ENCODE assay signal across 8 mouse cellular contexts in genomic region chrX:160137177-160137860, GRCm38 (mm10). TPM values are rescaled to one million over a fixed set of nuclear protein-coding genes. Genes with fewer than 3 reads are reported as not detected.
DNase-seq lines count a peak whose midpoint lies in the region; ATAC-seq and TF ChIP-seq lines count a peak whose summit lies in the region.

No protein-coding gene starts in this region.

- peak overlapping the region; percentile 67 for H3K4me2 ChIP-seq in embryonic facial prominence, embryonic 14.5 days (ENCODE audit: low read depth, low read length)
- peak overlapping the region; percentile 67 for H3K4me2 ChIP-seq in hindbrain, postnatal 0 days (ENCODE audit: low read depth, low read length)

- H3K27ac ChIP-seq in embryonic facial prominence, embryonic 14.5 days (replicated peaks; ENCODE audit: low read depth, low read length): peak overlapping the region; percentile 94
- peak overlapping the region; percentile 79 for H3K27ac ChIP-seq in hindbrain, postnatal 0 days

- no peak for TF ChIP-seq CTCF in hindbrain, postnatal 0 days (IDR thresholded peaks at IDR 0.05; ENCODE audit: low read depth)

- H3K36me3 ChIP-seq in embryonic facial prominence, embryonic 14.5 days (ENCODE audit: control insufficient read depth, insufficient read depth, low read length): no peaks in the 10 kb centered on the region
- H3K36me3 ChIP-seq in hindbrain, postnatal 0 days (ENCODE audit: insufficient read depth, low read length): no peaks in the 10 kb centered on the region

- H3K4me1 ChIP-seq in embryonic facial prominence, embryonic 14.5 days (ENCODE audit: control insufficient read depth, insufficient read depth, low read length): peaks cover 4% of the 10 kb centered on the region; the same call in 1 of the 2 replicates
- H3K4me1 ChIP-seq in hindbrain, postnatal 0 days (ENCODE audit: insufficient read depth, low read length): no peaks in the 10 kb centered on the region

- intact Hi-C loops in left cerebral cortex, postnatal 36 days (cut with DNase I): no loop called here

- ATAC-seq in embryonic facial prominence, embryonic 14.5 days (ENCODE audit: low read depth): no peak
- ATAC-seq in hindbrain, postnatal 0 days: no peak
- peak; percentile 5 for ATAC-seq in megakaryocyte, adult 5-6 weeks (ENCODE audit: poor library complexity, severe bottlenecking)

- H3K27me3 ChIP-seq in embryonic facial prominence, embryonic 14.5 days (replicated peaks; ENCODE audit: control insufficient read depth, insufficient read depth, low read length): 0 out of 2 replicates have a peak, but pooled peaks cover 4% of the 10 kb centered on the region
- H3K27me3 ChIP-seq in hindbrain, postnatal 0 days (ENCODE audit: insufficient read depth, low read length): no peaks in the 10 kb centered on the region

- DNase-seq in ovary, adult 18-20 months (ENCODE audit: low spot score): peak; percentile 3
- no peak for DNase-seq in ovary, postnatal 10 days (ENCODE audit: low spot score)
- no peak for DNase-seq in embryonic facial prominence, embryonic 14.5 days (ENCODE audit: low spot score)
- no peak for DNase-seq in hindbrain, postnatal 0 days (ENCODE audit: low spot score)
- DNase-seq in frontal cortex, postnatal 14 days (ENCODE audit: low spot score in 2 of 2): no peak
- no peak for DNase-seq in embryo, embryonic 10 days (ENCODE audit: low spot score)
- no peak for DNase-seq in left cerebral cortex, postnatal 36 days (ENCODE audit: low spot score in 2 of 2)

- peak overlapping the region; percentile 60 for H3K4me3 ChIP-seq in embryonic facial prominence, embryonic 14.5 days (ENCODE audit: low read depth, low read length)
- H3K4me3 ChIP-seq in hindbrain, postnatal 0 days (ENCODE audit: low read length): peak overlapping the region; percentile 53

- WGBS in embryonic facial prominence, embryonic 14.5 days: 29% methylated on average over 18 of the region's 18 CpGs
- WGBS in hindbrain, postnatal 0 days: 38% methylated on average over 18 of the region's 18 CpGs

- H3K9me3 ChIP-seq in embryonic facial prominence, embryonic 14.5 days (ENCODE audit: control insufficient read depth, low read length): no peaks in the 10 kb centered on the region
- H3K9me3 ChIP-seq in hindbrain, postnatal 0 days (ENCODE audit: low read length): no peaks in the 10 kb centered on the region

- peak overlapping the region; percentile 82 for H3K9ac ChIP-seq in embryonic facial prominence, embryonic 14.5 days (ENCODE audit: low read depth, low read length)
- peak overlapping the region; percentile 43 for H3K9ac ChIP-seq in hindbrain, postnatal 0 days (replicated peaks; ENCODE audit: low read length)

RNA-seq across cellular contexts. Expression of gene Pdha1, which starts 0.9 kb away (rescaled TPM):
- polyA plus RNA-seq in embryonic facial prominence, embryonic 14.5 days (2014; fragmentation: Nextera tagmentation; extraction: Ambion mirVana): 133 and 136 TPM in 2 replicates
- total RNA-seq in hindbrain, postnatal 0 days (2014; rRNA removed): 145 and 150 TPM in 2 replicates
- 201 and 207 TPM in 2 replicates for polyA plus RNA-seq in hindbrain, postnatal 0 days (2015; fragmentation: Nextera tagmentation; extraction: Ambion mirVana)
- 85.1 and 86.0 TPM in 2 replicates for total RNA-seq in megakaryocyte, adult 5-6 weeks (2015)
- 111 and 116 TPM in 2 replicates for total RNA-seq in megakaryocyte, adult 5-6 weeks (2017)
- total RNA-seq in left cerebral cortex, postnatal 36 days (2021): 100 to 1,000 TPM; 218 to 229 TPM
